Mouse (Mus musculus) cerebellum, postnatal 36 days (tissue): ENCODE results near the gene Cnpy4.
A peak's percentile ranks its signal among the peaks of the same experiment; 100 is the strongest.

Experiments
- DNase-seq, 2 experiments: peaks; one replicate each; pipeline ENCODE4 v3.0.0; 2021 to 2022; ENCODE audit warnings: mixed read lengths in 2 of 2

Cnpy4 gene

DNA sequence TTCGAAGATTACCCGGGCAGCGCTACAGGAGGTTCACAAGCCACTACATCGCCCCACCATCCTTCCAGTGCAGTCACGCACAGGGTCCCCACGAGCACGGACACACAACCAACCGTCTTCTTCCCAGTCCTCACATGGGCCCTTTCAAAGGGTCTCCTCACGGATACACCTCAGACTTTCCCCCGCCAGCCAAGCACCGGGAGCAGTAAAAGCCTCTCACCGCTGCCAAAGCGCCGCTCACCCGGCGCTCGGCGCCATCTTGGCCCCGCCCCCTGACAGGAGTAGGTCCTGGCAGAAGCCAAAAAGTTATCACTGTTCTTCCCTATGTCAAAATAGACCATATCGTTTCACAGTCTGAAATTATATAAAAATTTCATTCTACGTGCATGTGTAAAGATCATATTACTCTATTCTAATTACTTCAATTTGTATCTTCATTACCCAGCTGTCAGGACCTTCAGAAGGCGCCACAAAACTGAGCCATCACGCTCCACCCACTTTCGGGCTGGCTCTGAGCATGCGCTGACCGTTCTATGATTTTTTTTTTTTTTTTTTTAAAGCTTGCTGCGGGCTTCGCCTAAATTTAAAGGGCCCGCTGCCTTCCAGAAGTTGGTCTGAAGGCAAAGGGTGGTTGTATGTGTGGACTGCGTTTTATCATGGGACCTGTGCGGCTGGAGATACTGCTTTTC is at the start of gene Cnpy4, which contains the start of gene Taf6:
TSS of gene Cnpy4 (plus strand) at position 536 of the 689 bp plus-strand sequence.
TSS of gene Taf6 (minus strand) at position 502 of the 689 bp plus-strand sequence.
- DNase-seq: peak; percentile 83 to 85

DNA sequence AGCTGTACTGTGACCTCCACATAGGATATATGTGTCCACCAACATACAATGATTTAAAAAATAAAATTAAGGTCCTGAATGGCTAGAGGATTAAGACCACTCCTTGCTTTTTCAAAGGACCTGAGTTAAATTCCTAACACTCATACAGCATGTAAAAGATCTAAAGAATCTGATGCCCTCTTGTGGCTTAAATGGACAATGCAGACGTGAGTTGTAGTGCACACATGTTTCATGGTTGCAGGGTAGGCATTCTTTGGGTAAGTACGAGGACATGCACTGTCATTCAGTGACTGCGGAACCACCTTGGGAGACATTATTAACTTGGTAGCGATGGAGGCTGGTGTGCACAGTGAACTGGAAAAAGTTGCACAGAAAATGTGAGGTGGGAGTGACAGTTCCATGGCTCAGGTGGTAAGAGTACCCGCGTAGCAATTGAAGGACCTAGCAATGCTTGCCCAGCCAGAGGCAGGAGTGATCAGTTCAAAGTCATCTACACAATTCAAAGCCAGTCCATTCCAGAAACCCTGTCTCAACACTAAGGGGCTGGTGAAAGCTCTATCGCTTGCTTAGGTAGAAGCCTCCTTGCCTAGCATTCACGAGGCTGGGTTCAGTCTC is 49.2 kb upstream of the Cnpy4 start:
- DNase-seq: peak in 1 of 2 experiments; percentile 13

DNA sequence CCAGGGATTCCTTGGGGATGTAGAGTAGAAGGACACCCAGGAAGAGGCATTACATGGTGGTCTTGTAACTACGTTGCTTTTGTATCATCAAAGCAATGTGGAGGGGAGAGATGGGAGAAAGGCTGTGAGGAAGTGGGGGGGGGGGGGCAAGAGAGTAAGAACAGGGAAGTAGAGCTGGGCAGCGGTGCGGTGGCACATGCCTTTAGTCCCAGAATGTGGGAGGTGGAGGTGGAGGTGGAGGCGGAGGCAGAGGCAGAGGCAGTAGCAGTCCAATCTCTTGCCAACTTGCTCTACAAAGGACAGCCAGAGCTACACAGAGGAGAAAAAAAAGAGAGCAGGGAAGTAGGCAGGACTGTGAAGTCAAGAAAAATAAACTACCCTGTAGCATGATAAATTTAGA is 48.7 kb upstream of the Cnpy4 start:
- no peak for DNase-seq

DNA sequence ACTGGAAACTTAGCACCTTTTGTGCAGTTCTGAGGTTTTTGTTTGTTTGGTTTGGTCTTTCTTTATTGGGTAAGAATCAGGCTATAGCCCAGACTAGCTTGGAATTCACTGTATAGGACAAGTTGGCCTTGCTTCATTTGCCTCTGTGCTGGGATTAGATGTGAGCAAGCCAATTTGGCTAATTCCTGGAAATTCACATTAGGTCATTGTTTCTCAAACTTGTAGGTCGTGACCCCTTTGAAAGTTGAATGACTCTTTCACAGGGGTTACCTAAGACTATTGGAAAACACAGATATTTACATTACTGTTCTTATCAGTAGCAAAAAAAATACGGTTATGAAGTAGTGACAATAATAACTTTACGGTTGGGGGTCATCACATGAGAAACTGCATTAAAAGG is 32.9 kb upstream of the Cnpy4 start:
- no peak for DNase-seq

DNA sequence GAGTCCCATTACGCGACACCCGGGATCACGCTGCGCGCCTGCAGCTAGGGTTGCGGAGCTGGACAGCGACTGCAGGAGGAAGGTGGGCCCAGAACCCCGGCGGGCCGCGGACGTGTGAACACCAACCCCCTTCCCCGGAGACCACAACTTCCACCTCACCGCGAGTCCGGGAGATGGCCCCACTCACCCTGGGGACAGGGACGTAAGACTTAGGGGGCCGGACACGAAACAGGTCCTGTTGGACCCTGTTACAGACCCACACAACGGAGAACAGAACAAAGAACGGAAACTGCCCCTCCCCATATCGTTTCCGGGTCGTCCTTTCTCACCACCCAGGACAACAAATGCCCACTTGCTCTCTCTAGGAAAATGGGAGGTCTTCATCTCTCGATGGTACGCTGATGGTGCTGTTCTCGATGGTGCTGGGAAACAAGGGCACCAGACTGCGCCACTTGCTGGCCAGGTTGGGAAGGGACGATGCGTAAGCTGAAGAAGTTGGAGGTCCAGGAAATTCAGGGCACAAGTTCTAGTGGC is 31.8 kb upstream of the Cnpy4 start, which contains the start of gene Zfp113:
TSS of gene Zfp113 (minus strand) at position 302 of the 534 bp plus-strand sequence.
- peak; percentile 85 to 90 for DNase-seq

DNA sequence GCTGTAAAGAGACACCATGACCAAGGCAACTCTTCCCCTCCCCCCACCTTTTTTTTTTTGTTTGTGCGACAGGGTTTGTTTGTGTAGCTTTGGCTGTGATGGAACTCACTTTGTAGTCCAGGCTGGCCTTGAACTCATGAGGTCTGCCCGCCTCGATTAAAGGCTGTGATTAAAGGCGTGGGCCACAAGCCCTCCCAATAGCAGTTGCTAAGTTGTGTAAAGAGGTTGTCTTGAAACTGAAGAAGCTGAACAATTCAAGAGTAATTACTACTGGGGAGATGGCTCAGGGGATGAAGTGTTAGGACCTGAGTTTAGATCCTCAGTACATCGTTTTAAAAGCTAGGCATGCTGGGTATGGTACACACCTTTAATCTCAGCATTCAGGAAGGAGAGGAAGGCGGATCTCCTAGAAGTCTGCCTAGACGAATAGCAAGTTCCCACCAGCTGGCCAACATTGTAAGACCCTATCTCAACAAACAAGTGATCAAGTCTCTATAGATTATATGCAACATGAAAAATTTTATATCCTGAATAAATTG is 27.0 kb upstream of the Cnpy4 start:
- DNase-seq: no peak

DNA sequence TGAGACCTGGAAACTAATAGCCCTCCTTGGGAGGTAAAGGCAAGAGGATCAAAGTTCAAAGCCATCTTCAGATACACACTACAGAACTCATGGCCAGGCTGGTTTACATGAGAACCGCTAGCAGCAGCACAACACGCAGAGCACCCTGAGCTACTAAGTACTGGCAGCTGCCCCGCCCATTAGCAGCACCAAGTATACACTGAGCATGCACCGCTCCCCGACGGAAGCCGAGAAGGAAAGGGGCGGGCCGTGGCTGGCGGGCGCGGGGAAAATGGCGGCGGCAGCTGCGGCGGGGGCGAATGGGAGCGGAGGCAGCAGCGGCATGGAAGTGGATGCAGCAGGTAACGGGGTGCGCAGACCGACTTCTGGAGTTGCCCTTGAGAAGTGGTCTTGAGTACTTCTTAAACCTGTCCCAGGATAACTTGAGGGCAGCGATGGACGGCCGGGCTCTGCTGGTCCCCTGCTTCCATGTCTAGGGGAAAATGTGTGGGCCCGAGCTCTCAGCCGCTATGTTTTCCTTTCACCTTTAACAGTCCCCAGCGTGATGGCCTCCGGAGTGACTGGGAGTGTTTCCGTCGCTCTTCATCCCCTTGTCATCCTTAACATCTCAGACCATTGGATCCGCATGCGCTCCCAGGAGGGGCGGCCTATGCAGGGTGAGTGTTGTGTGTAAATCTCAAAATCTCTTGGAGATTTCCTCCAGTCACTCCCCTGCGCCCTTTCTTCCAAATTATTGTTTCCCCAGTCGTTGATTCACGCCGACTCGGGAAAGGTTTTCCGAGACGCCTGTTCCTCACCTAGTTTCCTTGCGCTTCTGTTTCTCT is 26.2 kb upstream of the Cnpy4 start, which contains the start of gene Cops6:
TSS of gene Cops6 (plus strand) at position 230 of the 824 bp plus-strand sequence.
- DNase-seq: peak; percentile 96 to 97

DNA sequence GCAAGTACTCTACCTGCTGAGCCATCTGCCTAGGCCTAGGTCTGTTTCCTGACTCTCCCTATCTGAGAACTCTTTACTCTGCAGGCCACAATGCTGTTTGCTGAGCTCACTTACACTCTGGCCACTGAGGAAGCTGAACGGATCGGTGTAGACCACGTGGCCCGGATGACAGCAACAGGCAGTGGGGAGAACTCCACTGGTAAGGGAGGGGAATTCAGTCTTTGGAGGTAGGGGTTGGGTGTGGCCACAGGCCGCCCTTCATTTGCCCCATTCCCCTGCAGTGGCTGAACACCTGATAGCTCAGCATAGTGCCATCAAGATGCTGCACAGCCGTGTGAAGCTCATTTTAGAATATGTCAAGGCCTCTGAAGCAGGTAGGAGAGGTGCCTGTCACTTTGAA is 24.2 kb upstream of the Cnpy4 start:
- no peak for DNase-seq

DNA sequence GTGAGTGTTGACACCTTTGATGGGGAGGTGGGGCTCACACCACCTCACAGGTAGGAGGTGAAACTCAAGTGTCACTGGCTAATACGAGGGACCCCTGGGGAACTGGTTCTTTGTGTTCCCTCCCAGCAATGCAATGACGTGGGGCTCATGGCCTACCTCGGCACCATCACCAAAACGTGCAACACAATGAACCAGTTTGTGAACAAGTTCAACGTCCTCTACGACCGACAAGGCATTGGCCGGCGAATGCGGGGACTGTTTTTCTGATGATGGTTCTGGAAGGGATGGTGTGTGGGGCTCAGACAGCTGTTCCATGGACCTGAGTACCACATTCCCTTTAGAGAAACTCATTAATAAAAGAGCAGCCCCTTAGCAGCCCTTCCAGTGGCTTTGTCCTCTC is 23.7 kb upstream of the Cnpy4 start:
- no peak for DNase-seq

DNA sequence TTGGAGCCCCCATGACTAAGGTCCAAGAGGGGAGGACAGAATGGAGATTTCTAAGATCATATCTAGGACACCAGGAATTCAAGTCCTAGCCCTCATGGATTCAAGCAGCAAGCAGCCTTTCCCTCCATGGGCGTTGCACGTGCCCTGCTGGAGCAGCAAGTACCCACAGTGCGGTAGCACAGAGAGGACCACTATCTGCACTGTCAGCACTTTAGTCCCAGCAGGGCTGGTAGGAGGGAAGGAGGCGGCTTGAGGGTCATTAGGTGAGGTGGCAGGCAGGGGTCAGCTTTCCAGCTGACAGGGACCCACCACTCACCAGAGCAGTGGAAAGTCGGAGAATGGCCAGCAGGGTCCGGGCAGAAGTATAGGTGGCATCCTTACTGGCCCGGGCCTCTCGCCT is 21.7 kb upstream of the Cnpy4 start:
- no peak for DNase-seq

DNA sequence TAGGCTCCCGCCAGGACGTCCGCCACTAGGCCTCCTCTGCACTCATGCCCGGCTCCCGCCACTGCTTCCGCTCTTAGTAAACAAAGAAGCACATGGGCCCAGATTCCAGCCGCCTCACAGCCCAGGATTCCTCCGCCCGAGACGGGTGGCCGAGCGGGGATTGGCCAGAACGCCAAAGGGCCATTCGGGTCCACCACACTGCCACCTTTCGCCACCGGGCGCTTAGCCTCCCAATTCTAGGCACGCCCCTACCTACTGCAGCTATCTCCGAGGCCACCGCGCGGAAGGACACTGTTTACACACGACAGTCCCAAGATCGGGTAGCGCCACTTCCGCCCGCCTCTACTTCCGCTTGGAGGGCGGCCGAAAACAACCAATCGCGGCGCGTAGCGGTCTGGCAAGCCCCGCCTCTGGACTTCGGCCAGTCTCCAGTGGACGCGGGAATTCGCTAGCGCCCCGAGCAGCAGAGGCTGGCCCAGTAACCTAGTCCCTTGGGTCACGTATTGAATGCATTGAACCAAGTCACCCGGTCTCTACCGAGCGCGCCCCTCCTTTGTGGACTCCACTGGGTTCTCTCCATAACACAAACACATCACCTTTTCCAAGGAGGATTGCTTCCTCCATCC is 16.2 kb upstream of the Cnpy4 start:
- peak; percentile 97 for DNase-seq

DNA sequence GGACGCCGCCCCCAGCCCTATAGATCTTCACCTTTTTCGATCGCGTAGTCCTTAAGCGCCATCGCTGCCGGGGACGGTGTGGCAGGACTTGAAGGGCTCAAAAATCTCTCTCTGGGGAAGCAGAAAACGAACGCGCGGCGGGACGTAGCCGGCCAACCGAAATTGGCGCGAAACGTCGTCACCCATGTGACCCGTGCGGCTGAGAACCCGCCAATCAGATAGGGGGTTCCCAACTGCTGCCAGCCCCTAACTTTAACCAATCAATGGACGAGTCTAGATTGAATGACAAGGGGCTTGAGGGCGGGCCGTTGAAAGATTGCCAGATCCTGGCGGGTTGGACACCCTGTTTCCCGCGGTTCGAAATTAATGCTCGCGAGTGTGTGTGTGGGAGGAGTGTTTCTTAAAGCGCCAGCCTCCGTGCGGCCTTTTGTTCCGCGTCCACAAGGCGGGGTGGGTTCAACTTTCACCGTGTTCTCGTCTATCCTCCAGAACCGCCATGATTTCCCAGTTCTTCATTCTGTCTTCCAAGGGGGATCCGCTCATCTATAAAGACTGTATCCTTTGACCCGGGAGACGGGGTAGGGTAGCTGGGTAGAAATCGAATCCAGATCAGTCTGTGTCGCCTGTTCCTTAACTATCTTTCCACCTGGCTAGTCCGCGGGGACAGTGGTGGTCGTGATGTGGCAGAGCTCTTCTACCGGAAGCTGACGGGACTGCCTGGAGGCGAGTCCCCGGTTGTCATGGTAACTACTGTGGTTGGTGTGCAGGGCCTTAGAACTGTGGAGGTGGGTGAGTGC is 15.4 kb upstream of the Cnpy4 start, which contains the start of the genes Ap4m1 and Mcm7:
TSS of gene Ap4m1 (plus strand) at position 308 of the 797 bp plus-strand sequence.
TSS of gene Mcm7 (minus strand) at position 728 of the 797 bp plus-strand sequence.
- DNase-seq: peak; percentile 99

DNA sequence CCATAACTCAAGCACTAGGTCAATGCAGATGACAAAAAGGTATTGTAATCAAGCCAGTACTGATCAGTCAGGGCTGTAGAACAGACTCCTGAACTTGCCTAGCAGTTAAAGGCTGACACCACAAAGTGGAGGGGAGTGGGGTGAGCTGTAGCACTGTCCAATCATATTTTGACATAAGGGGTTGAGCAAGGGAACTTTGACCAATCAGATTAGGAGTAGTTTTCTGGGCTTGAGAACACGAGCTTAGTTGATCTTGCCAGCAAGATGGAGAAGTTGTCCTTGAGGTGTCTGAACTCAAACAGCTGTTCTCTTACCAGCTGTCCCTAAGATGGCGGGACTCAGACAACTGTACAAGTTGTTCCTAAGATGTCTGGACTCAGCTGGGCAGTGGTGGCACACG is 14.1 kb upstream of the Cnpy4 start:
- DNase-seq: no peak

DNA sequence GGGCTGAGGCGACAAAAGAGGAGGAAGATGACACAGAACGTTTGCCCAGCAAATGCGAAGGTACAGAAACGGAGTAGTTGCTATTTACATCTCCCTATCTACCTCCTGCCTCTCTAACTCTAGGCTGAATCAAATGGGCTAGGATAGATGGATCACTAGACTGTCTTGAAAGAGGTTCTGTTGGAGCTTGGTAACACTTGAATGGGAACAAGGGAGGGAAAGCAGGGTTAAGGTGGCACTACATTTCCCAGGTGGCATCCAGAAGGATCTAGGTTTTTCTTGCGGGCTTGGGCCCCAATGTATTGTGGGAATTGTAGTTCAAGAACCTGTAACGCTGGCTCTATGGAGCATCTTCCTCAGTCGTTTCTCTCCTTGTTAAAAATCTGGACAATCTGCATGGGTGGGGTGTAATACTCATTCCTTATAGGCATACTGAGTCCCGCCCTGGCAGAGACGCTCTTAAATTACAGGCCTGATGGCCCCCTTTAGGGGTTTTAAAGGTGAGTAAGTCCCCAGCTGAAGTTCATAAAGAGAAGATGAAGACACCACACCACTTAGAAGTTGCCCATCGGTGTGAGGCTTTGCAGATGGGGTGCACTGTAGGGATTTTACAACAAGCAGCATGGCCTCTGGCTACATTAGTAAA is 499 bp downstream of the Cnpy4 start:
- peak; percentile 67 to 77 for DNase-seq

DNA sequence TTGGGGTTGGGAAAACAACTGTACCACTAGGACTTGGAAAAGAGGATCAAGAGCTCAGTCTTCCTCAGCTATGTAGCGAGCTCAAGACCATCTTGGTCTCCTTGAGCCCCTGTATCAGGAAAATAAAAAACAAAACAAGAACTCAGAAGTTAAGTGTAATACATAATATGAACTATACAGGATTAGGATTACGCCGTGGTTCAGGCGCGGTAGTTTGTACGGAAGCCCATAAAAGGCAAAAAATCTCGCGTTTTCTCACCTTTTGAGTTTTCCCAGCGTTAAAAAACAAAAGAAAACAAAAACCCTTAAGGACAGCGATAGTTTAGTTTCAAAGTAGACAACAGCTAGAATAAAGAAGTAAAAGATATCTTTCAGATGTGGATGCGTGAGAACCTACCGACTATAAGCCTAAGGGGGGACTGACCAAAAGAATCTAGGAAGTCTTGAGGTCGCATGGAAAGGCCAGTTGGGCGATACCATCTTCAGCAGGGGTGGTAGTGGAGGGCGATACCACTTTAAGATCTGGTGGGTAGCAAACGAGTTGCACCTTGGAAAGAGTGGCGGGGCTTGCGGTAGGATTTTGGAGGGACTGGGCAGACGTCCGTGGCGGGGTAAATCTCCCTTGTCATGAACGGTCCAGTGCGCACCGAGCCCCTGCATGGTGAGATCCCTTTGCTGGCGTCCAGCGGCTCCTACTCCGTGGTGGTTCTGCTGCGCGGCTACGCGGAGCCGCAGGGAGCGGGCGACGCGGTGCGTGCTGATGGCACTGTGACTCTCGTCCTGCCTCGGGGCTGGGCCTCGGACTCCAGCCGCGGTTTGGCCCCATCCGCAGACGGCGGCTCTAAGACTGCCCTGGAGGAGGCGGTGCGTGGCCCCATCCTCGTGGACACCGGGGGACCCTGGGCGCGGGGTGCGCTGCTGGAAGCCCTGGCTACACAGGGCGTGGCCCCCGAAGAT is 6.8 kb downstream of the Cnpy4 start, which contains the start of gene Mblac1:
TSS of gene Mblac1 (plus strand) at position 544 of the 957 bp plus-strand sequence.
- DNase-seq: peak; percentile 85 to 91

DNA sequence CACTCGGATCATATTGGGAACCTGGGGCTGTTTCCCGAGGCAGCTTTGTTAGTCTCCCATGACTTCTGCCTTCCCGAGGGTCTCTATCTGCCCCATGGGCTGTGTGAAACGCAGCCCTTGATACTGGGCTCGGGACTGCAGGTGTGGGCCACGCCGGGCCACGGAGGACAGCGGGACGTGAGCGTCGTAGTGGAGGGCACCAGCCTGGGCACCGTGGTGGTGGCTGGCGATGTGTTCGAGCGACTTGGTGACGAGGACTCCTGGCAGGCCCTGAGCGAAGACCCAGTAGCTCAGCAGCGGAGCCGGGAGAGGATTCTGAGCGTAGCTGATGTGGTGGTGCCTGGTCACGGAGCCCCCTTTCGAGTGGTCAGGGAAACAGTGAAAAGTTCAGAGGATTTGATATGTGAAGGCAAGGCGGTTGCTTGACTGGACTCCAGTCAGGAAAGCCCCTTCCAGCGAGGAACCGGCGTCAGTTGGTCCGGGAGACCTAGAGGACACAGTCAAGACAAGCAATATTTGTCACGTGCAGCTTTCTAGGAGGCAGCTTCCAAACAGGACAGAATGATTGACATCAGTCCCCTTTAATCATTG is 7.6 kb downstream of the Cnpy4 start:
- DNase-seq: peak in 1 of 2 experiments; percentile 47

DNA sequence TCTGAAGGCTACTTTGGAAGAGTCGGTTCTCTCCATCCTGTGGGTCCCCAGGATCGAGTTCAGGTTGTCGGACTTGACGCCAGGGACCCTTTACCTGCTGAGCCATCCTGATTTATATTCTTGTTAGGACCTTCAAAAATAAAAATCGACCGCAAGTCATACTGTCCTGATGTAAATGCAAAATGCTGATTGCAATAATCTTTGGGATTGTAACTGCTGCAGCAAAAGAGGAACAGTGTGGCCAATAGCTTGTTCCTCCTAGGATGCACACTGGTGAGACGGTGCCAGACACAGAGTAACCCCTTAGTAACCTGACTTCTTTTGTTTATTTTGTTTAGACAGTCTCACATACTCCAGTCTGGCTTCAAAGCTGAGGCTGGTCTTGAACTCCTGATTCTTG is 8.2 kb downstream of the Cnpy4 start:
- DNase-seq: no peak

DNA sequence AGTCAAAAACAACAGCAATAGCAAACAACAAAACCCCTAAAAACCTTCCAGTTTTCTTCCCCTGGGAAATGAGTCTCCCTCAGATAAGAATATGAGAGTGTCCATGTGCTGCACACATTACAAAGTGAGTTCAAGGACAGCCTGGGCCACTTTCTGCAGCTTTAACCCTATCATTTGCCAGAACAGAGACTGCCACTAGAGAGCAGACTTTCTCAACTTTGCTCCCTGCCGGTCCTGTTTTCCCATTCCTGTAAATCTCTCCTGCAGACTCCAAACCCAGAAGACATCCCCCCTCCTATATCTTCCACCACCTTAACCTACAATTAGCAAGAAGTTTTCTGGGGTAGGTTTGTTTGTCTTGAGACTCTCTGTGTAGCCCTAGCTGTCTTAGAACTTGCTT is 12.3 kb downstream of the Cnpy4 start:
- DNase-seq: no peak

DNA sequence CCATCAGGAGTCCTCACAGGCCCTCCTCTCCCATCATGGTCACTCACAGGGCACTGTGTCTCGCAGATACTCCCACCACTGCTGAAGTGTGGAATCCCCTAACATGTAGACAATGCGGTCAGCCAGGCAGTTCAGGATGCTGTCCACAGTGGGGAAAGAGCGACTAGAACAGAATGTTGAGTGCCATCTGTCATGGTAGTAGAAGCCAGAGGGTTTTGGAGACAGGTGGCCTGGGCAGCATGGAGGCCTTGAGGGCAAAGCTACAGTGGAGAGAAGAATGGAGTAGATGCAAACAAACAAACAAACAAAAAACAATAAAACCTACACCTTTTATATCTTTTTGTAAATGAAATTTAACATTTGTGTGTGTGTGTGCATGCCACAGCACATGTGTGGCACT is 14.8 kb downstream of the Cnpy4 start:
- no peak for DNase-seq
